Mouse (Mus musculus) left cerebral cortex, postnatal 36 days (tissue): ENCODE data around the gene Tmem218. TPM values are rescaled to one million over a fixed set of nuclear protein-coding genes. Genes with fewer than 3 reads are reported as not detected.

Experiments
- DNase-seq, 2 experiments: peaks; one replicate each; pipeline ENCODE4 v3.0.0; 2021 to 2022; ENCODE audit warnings: low spot score in 2 of 2, mixed read lengths in 1 of 2
- intact Hi-C: fragments of 180-260 bp; cut with DNase I; formaldehyde crosslinking; loops from one replicate; pipeline ENCODE4 v1.15.1; 2025
- total RNA-seq, 2 experiments: library from RNA; stranded (reverse); gene quantifications; 2 replicates each; pipeline ENCODE4 v1.2.3; 2021

Gene Tmem218
- total RNA-seq = 10 to 100 TPM in 1 of 2 experiments, 1 to 10 TPM in 1; 9.9 to 11.6 TPM

GRCm38 (mm10) chr9:37207929-37208411 is at the start of gene Tmem218:
Gene Tmem218 (plus strand): TSS chr9:37208223.
- intact Hi-C loops = no loop called here

GRCm38 (mm10) chr9:37160686-37161085 is 47.3 kb upstream of the Tmem218 start:
- intact Hi-C loops = no loop called here
- no peak for DNase-seq

More at GRCm38 (mm10) chr9:37207929-37208411, at the start of gene Tmem218:
- DNase-seq = peak; percentile 86 to 91

GRCm38 (mm10) chr9:37166899-37167298 is 41.1 kb upstream of the Tmem218 start:
- intact Hi-C loops = no loop called here
- no peak for DNase-seq

GRCm38 (mm10) chr9:37173376-37173775 is 34.6 kb upstream of the Tmem218 start:
- intact Hi-C loops = no loop called here
- no peak for DNase-seq

GRCm38 (mm10) chr9:37176002-37176401 is 32.0 kb upstream of the Tmem218 start:
- intact Hi-C loops = loop anchor here (2.0 to 5.0 kb wide), 2 partner anchors 55 to 151 kb away; no protein-coding TSS in a partner anchor

GRCm38 (mm10) chr9:37177107-37177506 is 30.9 kb upstream of the Tmem218 start:
- intact Hi-C loops = loop anchor here (2.0 to 5.0 kb wide), 2 partner anchors 54 to 150 kb away; no protein-coding TSS in a partner anchor
- peak; percentile 65 to 68 for DNase-seq

More at GRCm38 (mm10) chr9:37176002-37176401, 32.0 kb upstream of the Tmem218 start:
- DNase-seq = no peak

- intact Hi-C loops = loop anchor here (2.0 to 5.0 kb wide), 2 partner anchors 53 to 150 kb away; no protein-coding TSS in a partner anchor
- no peak for DNase-seq
Observed at GRCm38 (mm10) chr9:37177551-37177950, 30.5 kb upstream of the Tmem218 start.

- intact Hi-C loops = loop anchor here (5.0 kb wide), 1 partner anchor 148 kb away; no protein-coding TSS in a partner anchor
- peak in 1 of 2 experiments; percentile 30 for DNase-seq
Observed at GRCm38 (mm10) chr9:37178911-37179310, 29.1 kb upstream of the Tmem218 start.

GRCm38 (mm10) chr9:37179596-37179995 is 28.4 kb upstream of the Tmem218 start:
- no peak for DNase-seq
- intact Hi-C loops = loop anchor here (5.0 kb wide), 1 partner anchor 148 kb away; no protein-coding TSS in a partner anchor

GRCm38 (mm10) chr9:37181596-37181995 is 26.4 kb upstream of the Tmem218 start:
- intact Hi-C loops = no loop called here

GRCm38 (mm10) chr9:37183176-37183575 is 24.8 kb upstream of the Tmem218 start:
- intact Hi-C loops = no loop called here

More at GRCm38 (mm10) chr9:37181596-37181995, 26.4 kb upstream of the Tmem218 start:
- no peak for DNase-seq

GRCm38 (mm10) chr9:37187407-37187806 is 20.6 kb upstream of the Tmem218 start:
- DNase-seq = no peak

More at GRCm38 (mm10) chr9:37183176-37183575, 24.8 kb upstream of the Tmem218 start:
- DNase-seq = no peak

GRCm38 (mm10) chr9:37188024-37188423 is 20.0 kb upstream of the Tmem218 start:
- DNase-seq = no peak
- intact Hi-C loops = no loop called here

More at GRCm38 (mm10) chr9:37187407-37187806, 20.6 kb upstream of the Tmem218 start:
- intact Hi-C loops = no loop called here

- intact Hi-C loops = no loop called here
- no peak for DNase-seq
Observed at GRCm38 (mm10) chr9:37197067-37197466, 11.0 kb upstream of the Tmem218 start.

GRCm38 (mm10) chr9:37200414-37200813 is 7.6 kb upstream of the Tmem218 start:
- no peak for DNase-seq
- intact Hi-C loops = no loop called here

- no peak for DNase-seq
- intact Hi-C loops = no loop called here
Observed at GRCm38 (mm10) chr9:37203884-37204283, 4.1 kb upstream of the Tmem218 start.

GRCm38 (mm10) chr9:37213060-37213738 is 5.2 kb downstream of the Tmem218 start:
- DNase-seq = peak; percentile 48 to 55
- intact Hi-C loops = no loop called here

GRCm38 (mm10) chr9:37214327-37215060 is 6.5 kb downstream of the Tmem218 start:
- intact Hi-C loops = no loop called here
- no peak for DNase-seq

GRCm38 (mm10) chr9:37220755-37221154 is 12.7 kb downstream of the Tmem218 start:
- intact Hi-C loops = no loop called here
- DNase-seq = no peak

GRCm38 (mm10) chr9:37225581-37225980 is 17.6 kb downstream of the Tmem218 start:
- DNase-seq = no peak
- intact Hi-C loops = loop anchor here (5.0 kb wide), 1 partner anchor 333 kb away; no protein-coding TSS in a partner anchor
